Mouse (Mus musculus) neural tube, embryonic 11.5 days (tissue): ENCODE results near the gene Vps26b. TPM values are rescaled to one million over a fixed set of nuclear protein-coding genes. Genes with fewer than 3 reads are reported as not detected.

Source experiments
- ATAC-seq: fragments of 200-750 bp; cut with Nextera tagmentation; 2 replicates; pipeline ENCODE4 v1.8.0; 2017; ENCODE audit warnings: moderate number of reproducible peaks, mild to moderate bottlenecking, moderate TSS enrichment, moderate library complexity; ENCODE audit not compliant: insufficient read depth, low FRiP score, low TSS enrichment
- DNase-seq: peaks from one replicate; pipeline ENCODE4 v3.0.0-alpha.2; 2015; ENCODE audit warnings: low spot score
- H3K27ac ChIP-seq: fragments of 300-500 bp; sonication (generic); 2 replicates; pipeline ENCODE4 v1.5.1; 2014; ENCODE audit warnings: low read depth, mild to moderate bottlenecking, low read length
- H3K27me3 ChIP-seq: fragments of 300-500 bp; sonication (generic); 2 replicates; pipeline ENCODE4 v1.6.1; 2014; ENCODE audit warnings: mild to moderate bottlenecking, low read length, mixed read lengths; ENCODE audit not compliant: control insufficient read depth, insufficient read depth
- H3K36me3 ChIP-seq: fragments of 300-500 bp; sonication (generic); 2 replicates; pipeline ENCODE4 v1.6.1; 2014; ENCODE audit warnings: mild to moderate bottlenecking, low read length, moderate library complexity, mixed read lengths; ENCODE audit not compliant: control insufficient read depth, insufficient read depth
- H3K4me1 ChIP-seq: fragments of 300-500 bp; sonication (generic); 2 replicates; pipeline ENCODE4 v1.6.1; 2014; ENCODE audit warnings: low read length, mixed read lengths; ENCODE audit not compliant: control insufficient read depth, insufficient read depth
- H3K4me2 ChIP-seq: fragments of 300-500 bp; sonication (generic); 2 replicates; pipeline ENCODE4 v1.6.1; 2014; ENCODE audit warnings: low read depth, mild to moderate bottlenecking, moderate library complexity
- H3K4me3 ChIP-seq: fragments of 300-500 bp; sonication (generic); 2 replicates; pipeline ENCODE4 v1.5.1; 2014; ENCODE audit warnings: low read depth, low read length
- H3K9ac ChIP-seq: fragments of 300-500 bp; sonication (generic); 2 replicates; pipeline ENCODE4 v1.6.1; 2014; ENCODE audit warnings: mild to moderate bottlenecking, low read length
- H3K9me3 ChIP-seq: fragments of 300-500 bp; sonication (generic); 2 replicates; pipeline ENCODE4 v1.6.1; 2016; ENCODE audit warnings: low read length; ENCODE audit not compliant: control insufficient read depth
- WGBS: fragments of 180-500 bp; shearing (Covaris S2); extraction: QIAGEN DNeasy Blood & Tissue Kit; methylation state at CpG from one replicate; pipeline ENCODE4 v1.1.7; 2014; 5-methylcytosine and 5-hydroxymethylcytosine counted together
- polyA plus RNA-seq: library from polyadenylated mRNA; unstranded; fragments of >200 nt; fragmentation: Nextera tagmentation; extraction: Ambion mirVana; gene quantifications from 2 replicates; pipeline ENCODE4 v1.2.1, GENCODE M21; 2014

The Vps26b gene
- polyA plus RNA-seq, 1 experiment from 2014 or later: 62.6 TPM

- Histone ChIP-seq H3K27ac (no peak within 1 kb of the TSS), H3K9ac (peak within 1 kb of the TSS; percentile 84), H3K27me3 (no peaks in the 10 kb centered on the region), H3K9me3 (no peaks in the 10 kb centered on the region), H3K4me2 (peak within 1 kb of the TSS; percentile 78), H3K36me3 (no peaks in the 10 kb centered on the region; the same call in 1 of the 2 replicates), H3K4me3 (peak within 1 kb of the TSS; percentile 66), H3K4me1 (peaks cover 5% of the 10 kb centered on the region; the same call in 1 of the 2 replicates)
- ATAC-seq: peak; percentile 100
- 2% methylated on average over 35 of the region's 35 CpGs for WGBS
- peak; percentile 96 for DNase-seq
Measured at GRCm38 (mm10) chr9:26999461-27000395, 30.1 kb downstream of the Vps26b start, which contains the start of the genes Acad8 and Thyn1. TSS of gene Acad8 (minus strand) at chr9:26999566. TSS of gene Thyn1 (plus strand) at chr9:26999710.

- WGBS: 4% methylated on average over 29 of the region's 29 CpGs
- DNase-seq (no peak), ATAC-seq (peak; percentile 63)
- peak overlapping the region; percentile 78 for H3K4me2 ChIP-seq
- peaks cover 5% of the 10 kb centered on the region; the same call in 1 of the 2 replicates for H3K4me1 ChIP-seq
- no peaks in the 10 kb centered on the region for H3K36me3 ChIP-seq
- peak overlapping the region; percentile 66 for H3K4me3 ChIP-seq
- no peaks in the 10 kb centered on the region for H3K27me3 ChIP-seq
- H3K27ac ChIP-seq: no peak overlapping the region
- H3K9me3 ChIP-seq: no peaks in the 10 kb centered on the region
- peak overlapping the region; percentile 77 for H3K9ac ChIP-seq
Measured at GRCm38 (mm10) chr9:26998669-26999460, 31.0 kb downstream of the Vps26b start.

DNA sequence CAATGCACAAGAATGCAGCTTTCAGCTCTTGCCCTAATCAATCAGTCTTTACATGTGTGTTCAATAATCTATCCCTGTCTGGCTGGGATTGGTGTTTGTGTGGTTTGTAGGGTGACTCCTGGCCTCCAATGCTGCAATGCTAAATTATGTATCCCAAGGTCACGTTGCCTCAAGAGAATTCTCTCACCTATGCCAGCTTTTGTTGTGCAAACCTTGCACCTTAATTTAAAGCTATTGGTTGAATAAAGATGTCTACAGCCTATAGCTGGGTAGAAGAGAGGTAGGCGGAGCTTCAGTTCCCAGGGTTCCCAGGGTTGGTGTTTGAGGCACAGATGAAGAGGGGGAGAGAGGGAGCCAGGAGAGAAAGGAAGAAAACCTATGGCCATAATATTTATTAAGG, 32.4 kb downstream of the Vps26b start:
- Histone ChIP-seq H3K9ac (no peak overlapping the region), H3K27ac (no peak overlapping the region), H3K36me3 (no peaks in the 10 kb centered on the region), H3K4me1 (peaks cover 5% of the 10 kb centered on the region; the same call in 1 of the 2 replicates), H3K4me2 (no peak overlapping the region), H3K4me3 (no peak overlapping the region), H3K27me3 (no peaks in the 10 kb centered on the region), H3K9me3 (no peaks in the 10 kb centered on the region)
- WGBS: 87% methylated on average over 2 of the region's 2 CpGs
- ATAC-seq: no peak
- DNase-seq: no peak

DNA sequence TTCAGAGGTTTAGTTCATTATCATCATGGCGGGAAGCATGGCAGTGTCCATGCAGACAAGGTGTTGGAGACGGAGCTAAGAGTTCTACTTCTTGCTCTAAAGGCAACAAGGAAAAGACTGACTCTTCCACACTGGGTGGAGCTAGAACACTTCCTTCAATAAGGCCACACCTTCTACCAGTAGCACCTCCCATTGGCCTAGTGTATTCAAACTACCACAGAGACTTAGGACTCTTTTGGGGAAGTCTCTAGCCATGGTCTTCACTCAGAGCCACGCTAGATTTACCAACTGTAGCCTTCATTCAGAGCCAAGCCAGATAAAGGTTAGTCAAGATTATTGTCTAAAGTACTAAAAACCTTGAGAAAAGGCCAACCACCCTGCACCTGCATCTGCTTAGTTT, 32.8 kb downstream of the Vps26b start:
- Histone ChIP-seq H3K27me3 (no peaks in the 10 kb centered on the region), H3K4me2 (no peak overlapping the region), H3K9ac (no peak overlapping the region), H3K27ac (no peak overlapping the region), H3K4me3 (no peak overlapping the region), H3K36me3 (no peaks in the 10 kb centered on the region), H3K4me1 (peaks cover 5% of the 10 kb centered on the region; the same call in 1 of the 2 replicates), H3K9me3 (no peaks in the 10 kb centered on the region)
- ATAC-seq (no peak), DNase-seq (no peak)
- WGBS: 84% methylated on average over 3 of the region's 3 CpGs

GRCm38 (mm10) chr9:26993900-26994299, 36.0 kb downstream of the Vps26b start:
- 74% methylated on average over 3 of the region's 3 CpGs for WGBS
- Histone ChIP-seq H3K4me3 (no peak overlapping the region), H3K27me3 (no peaks in the 10 kb centered on the region), H3K9ac (no peak overlapping the region), H3K9me3 (no peaks in the 10 kb centered on the region), H3K36me3 (no peaks in the 10 kb centered on the region; the same call in 1 of the 2 replicates), H3K4me1 (peaks cover 2% of the 10 kb centered on the region; the same call in 1 of the 2 replicates), H3K27ac (no peak overlapping the region), H3K4me2 (no peak overlapping the region)
- no peak for DNase-seq
- no peak for ATAC-seq

DNA sequence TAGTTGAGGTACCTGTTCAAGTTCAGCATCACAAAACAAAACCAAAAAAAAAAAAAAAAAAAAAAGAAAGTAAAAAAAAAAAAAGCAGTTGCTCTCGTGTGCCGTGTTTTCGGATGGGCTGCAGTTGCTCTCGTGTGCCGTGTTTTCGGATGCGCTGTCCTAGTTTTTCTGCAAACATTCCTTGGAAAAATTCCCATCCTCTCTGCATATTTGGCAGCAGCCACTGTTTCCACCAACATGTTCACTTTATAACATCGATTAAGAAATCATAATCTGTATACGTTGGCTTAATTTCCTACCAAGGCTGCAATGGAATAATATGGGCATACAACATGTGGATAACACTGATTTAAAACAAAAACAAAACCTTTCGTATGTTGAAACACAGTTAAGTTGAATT, 36.7 kb downstream of the Vps26b start:
- peaks cover 1% of the 10 kb centered on the region; the same call in 1 of the 2 replicates for H3K4me1 ChIP-seq
- H3K27ac ChIP-seq: no peak overlapping the region
- no peaks in the 10 kb centered on the region; the same call in 1 of the 2 replicates for H3K36me3 ChIP-seq
- H3K27me3 ChIP-seq: no peaks in the 10 kb centered on the region
- ATAC-seq: no peak
- WGBS: 96% methylated on average over 10 of the region's 10 CpGs
- H3K4me2 ChIP-seq: no peak overlapping the region
- H3K9ac ChIP-seq: no peak overlapping the region
- no peaks in the 10 kb centered on the region for H3K9me3 ChIP-seq
- DNase-seq: no peak
- H3K4me3 ChIP-seq: no peak overlapping the region

DNA sequence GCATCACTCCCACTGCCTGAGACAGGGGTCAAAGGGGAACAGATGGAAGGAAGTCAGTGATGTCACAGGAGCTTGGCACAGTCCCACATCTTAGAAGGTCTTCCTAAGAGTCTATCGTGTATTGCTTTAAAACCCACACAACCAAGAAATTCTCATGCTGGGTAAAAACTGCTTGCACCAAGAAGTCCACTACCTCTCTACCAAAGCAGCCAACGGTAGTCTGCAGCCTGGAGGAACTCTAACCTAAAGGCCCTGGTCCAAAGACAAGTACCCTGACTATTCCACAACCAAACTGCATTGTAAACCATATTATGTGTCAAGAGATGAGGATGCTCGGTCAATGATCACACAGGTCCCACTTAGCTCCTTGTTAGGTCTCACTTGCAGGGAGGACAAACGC, 39.7 kb downstream of the Vps26b start:
- WGBS: 87% methylated on average over 4 of the region's 4 CpGs

DNA sequence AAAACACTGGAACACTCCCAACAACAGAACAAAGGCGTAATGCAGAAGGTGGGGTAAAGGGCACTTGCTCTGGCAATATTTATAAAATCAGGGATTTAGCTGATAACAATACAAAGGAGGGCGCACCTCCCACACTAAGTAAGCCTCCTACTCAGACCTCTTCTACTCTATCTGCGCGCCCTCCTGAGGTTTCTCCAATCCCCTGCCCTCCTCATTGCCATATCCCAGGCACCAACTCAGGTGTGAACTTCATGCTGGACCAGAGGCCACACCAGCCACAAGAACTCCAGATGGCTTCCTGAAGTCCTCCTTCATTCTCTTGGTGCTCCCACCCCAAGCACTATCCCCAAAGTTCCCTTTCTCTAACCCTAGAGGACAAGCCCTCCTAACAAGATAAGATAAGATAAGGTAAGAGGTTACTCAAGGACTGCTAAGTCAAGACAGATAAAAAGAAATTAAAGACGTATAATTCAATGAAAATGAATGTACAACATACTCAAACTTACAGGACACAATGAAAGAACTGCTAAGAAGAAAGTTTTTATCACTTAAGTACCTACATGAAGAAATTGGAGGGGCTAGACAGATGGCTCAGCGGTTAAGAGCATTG, 44.1 kb downstream of the Vps26b start:
- Histone ChIP-seq H3K36me3 (peaks cover 9% of the 10 kb centered on the region), H3K27me3 (no peaks in the 10 kb centered on the region), H3K4me1 (no peaks in the 10 kb centered on the region), H3K27ac (no peak overlapping the region), H3K9me3 (no peaks in the 10 kb centered on the region), H3K9ac (no peak overlapping the region), H3K4me2 (no peak overlapping the region), H3K4me3 (no peak overlapping the region)
- DNase-seq: no peak
- WGBS: 94% methylated on average over 6 of the region's 6 CpGs
- ATAC-seq: no peak

More for the DNA sequence above, 39.7 kb downstream of the Vps26b start:
- Histone ChIP-seq H3K36me3 (peaks cover 6% of the 10 kb centered on the region), H3K9ac (no peak overlapping the region), H3K9me3 (no peaks in the 10 kb centered on the region), H3K4me2 (no peak overlapping the region), H3K4me3 (no peak overlapping the region), H3K27me3 (no peaks in the 10 kb centered on the region), H3K27ac (no peak overlapping the region), H3K4me1 (no peaks in the 10 kb centered on the region)
- DNase-seq (no peak), ATAC-seq (no peak)
